Mouse (Mus musculus) testis, postnatal 14 days (tissue): ENCODE data around the gene Hmbs.
A peak's percentile ranks its signal among the peaks of the same experiment; 100 is the strongest.
"Not testable (repeated sequence)": the region's sequence is repeated elsewhere in the genome, so short reads cannot be mapped to it uniquely, and the experiment has no call there.

Experiments used
- DNase-seq: peaks from one replicate; pipeline ENCODE4 v3.0.0; 2021; ENCODE audit warnings: low spot score

The Hmbs gene

GRCm38 (mm10) chr9:44325032-44325767 is 18.8 kb downstream of the Hmbs start:
- not testable (repeated sequence) for DNase-seq

GRCm38 (mm10) chr9:44324147-44324546 is 19.9 kb downstream of the Hmbs start:
- no peak for DNase-seq

GRCm38 (mm10) chr9:44323656-44324055 is 20.4 kb downstream of the Hmbs start:
- DNase-seq: not testable (repeated sequence)

GRCm38 (mm10) chr9:44320799-44321133 is 23.3 kb downstream of the Hmbs start:
- no peak for DNase-seq

GRCm38 (mm10) chr9:44319887-44320798 is 23.9 kb downstream of the Hmbs start, which contains the start of gene C2cd2l:
C2cd2l (minus strand) TSS chr9:44320285.
- DNase-seq: peak; percentile 91

GRCm38 (mm10) chr9:44319105-44319886 is 24.7 kb downstream of the Hmbs start:
- no peak for DNase-seq

- no peak for DNase-seq
Observed at GRCm38 (mm10) chr9:44318826-44319095, 25.3 kb downstream of the Hmbs start.

- DNase-seq: no peak
Observed at GRCm38 (mm10) chr9:44318076-44318825, 25.8 kb downstream of the Hmbs start.

- DNase-seq: no peak
Observed at GRCm38 (mm10) chr9:44317452-44317851, 26.6 kb downstream of the Hmbs start.

GRCm38 (mm10) chr9:44314910-44315309 is 29.1 kb downstream of the Hmbs start:
- no peak for DNase-seq

- DNase-seq: no peak
Observed at GRCm38 (mm10) chr9:44314257-44314547, 29.8 kb downstream of the Hmbs start.

GRCm38 (mm10) chr9:44313476-44314256 is 30.4 kb downstream of the Hmbs start:
- no peak for DNase-seq

- DNase-seq: no peak
Observed at GRCm38 (mm10) chr9:44311136-44312134, 32.6 kb downstream of the Hmbs start.

- DNase-seq: no peak
Observed at GRCm38 (mm10) chr9:44310750-44311135, 33.3 kb downstream of the Hmbs start.

- DNase-seq: no peak
Observed at GRCm38 (mm10) chr9:44309756-44310155, 34.3 kb downstream of the Hmbs start.

GRCm38 (mm10) chr9:44307248-44307647 is 36.8 kb downstream of the Hmbs start:
- DNase-seq: no peak

GRCm38 (mm10) chr9:44306532-44306931 is 37.5 kb downstream of the Hmbs start:
- DNase-seq: no peak

- DNase-seq: peak; percentile 100
Observed at GRCm38 (mm10) chr9:44305466-44306079, 38.5 kb downstream of the Hmbs start, which contains the start of gene Hinfp. Hinfp (minus strand) TSS chr9:44305671.

- DNase-seq: not testable (repeated sequence)
Observed at GRCm38 (mm10) chr9:44300001-44300400, 44.0 kb downstream of the Hmbs start.
